Mouse (Mus musculus) cerebellum, adult 11-12 months (tissue): ENCODE measurements around the gene Abca7.

ENCODE experiments used
- DNase-seq: peaks from one replicate; pipeline ENCODE4 v3.0.0; 2022

Abca7 gene

DNA sequence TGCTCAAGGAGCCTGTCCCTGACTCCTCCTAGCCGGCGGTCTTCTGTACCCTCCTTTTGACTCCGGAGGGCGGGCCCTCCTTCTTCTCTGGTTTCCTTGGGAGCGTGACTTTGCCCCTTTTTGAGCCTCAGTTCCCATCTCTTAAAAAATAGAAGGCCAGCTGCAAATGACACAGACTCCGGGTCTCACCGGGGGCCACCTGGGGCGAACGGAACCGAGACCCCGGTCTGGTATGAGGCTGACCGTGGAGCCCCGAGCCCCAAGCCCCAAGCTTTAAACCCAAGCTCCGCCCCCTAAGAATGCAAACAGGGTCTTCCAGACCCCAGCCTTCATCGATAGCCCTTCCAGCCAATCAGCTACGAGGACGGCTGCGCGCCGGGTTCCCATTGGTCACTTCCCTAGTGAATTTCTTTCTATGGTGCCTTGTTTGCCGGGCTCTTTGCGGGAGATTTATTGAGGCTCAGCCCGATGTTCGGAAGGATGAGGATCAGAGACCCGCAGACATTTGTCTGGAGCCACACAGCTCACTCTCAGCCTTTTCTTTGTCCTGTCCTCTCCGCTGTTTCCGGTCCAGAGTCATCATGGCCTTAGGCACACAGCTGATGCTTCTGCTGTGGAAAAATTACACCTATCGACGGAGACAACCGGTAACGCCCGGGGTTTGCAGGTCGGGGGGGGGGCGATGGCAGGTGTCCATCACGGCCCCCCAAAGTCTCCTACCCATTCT, 903 bp downstream of the Abca7 start:
- peak; percentile 82 for DNase-seq

- peak; percentile 81 for DNase-seq
Measured at GRCm38 (mm10) chr10:79997819-79998218, 1.5 kb downstream of the Abca7 start.

DNA sequence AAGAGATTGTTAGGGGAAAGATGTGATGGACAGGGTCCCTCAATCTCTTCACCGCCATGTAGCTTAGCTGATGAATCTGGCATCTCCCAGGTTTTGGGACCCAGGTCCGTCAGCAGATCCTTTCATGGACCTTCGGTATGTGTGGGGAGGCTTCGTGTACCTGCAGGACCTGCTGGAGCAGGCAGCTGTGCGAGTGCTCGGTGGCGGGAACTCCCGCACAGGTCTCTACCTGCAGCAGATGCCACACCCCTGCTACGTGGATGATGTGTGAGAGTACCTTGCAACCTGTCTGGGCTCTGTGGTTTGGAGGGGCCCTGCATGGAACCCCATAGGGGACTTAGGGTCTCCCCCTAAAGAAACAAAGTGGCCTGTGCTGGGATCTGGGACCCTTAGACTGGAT, 5.7 kb downstream of the Abca7 start:
- DNase-seq: no peak

- no peak for DNase-seq
Measured at GRCm38 (mm10) chr10:80002829-80003228, 6.5 kb downstream of the Abca7 start.

GRCm38 (mm10) chr10:80003374-80004232, 7.3 kb downstream of the Abca7 start:
- no peak for DNase-seq

DNA sequence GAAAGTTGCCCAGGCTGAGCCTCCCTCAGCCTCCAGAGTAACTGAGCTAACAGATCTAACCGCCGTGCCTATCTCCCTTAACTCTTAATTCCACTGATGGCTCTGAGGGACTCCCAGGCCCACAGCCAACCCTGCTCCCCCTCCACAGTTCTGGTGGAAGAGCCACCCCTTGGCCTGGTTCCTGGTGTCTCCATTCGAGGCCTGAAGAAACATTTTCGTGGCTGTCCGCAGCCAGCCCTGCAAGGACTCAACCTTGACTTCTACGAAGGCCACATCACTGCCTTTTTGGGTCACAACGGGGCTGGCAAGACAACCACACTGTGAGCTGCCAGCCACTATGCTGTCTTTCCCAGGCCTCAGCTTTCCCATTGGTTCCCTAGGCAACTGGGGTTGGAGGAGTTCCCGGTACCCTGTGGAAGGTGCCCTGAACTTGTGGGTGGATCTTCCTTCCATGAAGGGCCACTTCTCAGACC, 8.0 kb downstream of the Abca7 start:
- DNase-seq: no peak

DNA sequence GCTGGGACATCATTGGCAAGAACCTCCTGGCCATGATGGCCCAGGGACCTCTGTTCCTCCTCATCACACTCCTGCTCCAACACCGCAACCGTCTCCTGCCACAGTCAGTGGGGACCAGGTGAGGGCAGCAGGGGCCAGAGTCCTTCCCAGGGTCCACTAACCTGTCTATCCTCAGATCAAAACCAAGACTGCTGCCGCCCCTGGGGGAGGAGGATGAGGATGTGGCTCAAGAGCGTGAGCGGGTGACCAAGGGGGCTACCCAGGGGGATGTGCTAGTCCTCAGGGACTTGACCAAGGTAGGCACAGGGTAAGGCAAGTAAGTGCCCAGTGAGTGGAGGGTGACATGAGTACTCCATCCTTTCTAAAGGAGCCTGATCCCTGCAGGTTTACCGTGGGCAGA, 15.4 kb downstream of the Abca7 start:
- DNase-seq: no peak

DNA sequence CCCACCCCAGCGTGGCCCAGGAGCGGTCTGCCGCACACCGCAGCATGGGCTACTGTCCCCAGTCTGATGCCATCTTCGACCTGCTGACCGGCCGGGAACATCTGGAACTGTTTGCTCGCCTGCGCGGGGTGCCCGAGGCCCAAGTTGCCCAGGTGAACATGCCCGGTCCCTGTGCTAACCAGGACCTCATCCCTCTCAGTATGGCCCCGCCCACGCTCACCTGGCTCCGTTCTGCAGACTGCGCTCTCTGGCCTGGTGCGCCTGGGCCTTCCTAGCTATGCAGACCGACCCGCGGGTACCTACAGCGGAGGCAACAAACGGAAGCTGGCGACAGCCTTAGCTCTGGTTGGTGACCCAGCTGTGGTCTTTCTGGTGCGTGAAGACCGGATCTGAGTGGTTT, 17.3 kb downstream of the Abca7 start:
- DNase-seq: no peak

- DNase-seq: no peak
Measured at GRCm38 (mm10) chr10:80014484-80015290, 18.4 kb downstream of the Abca7 start.

GRCm38 (mm10) chr10:80015583-80015982, 19.3 kb downstream of the Abca7 start:
- DNase-seq: no peak

- no peak for DNase-seq
Measured at GRCm38 (mm10) chr10:80016511-80016910, 20.2 kb downstream of the Abca7 start, which contains the start of gene Arhgap45. Gene Arhgap45, plus strand, starts transcription at chr10:80016653.

DNA sequence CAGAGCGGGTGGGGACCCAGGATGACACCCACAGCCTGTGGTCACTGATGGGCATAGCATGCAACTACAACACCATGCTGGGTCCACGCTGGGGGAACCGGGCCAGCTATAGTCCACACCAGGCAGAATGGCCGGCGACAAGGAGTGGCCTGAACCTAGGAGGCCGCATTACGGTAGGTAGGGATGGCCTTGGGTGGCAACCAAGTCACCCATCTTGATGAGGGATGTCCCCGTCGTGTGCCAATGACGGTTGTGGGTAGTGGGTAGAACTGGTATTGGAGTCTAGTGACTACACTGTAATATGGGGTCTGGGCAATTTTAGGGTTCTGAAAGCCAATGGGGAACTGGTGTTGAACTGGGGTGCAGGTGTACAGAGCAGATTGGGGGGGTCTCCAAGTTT, 20.6 kb downstream of the Abca7 start:
- DNase-seq: no peak

DNA sequence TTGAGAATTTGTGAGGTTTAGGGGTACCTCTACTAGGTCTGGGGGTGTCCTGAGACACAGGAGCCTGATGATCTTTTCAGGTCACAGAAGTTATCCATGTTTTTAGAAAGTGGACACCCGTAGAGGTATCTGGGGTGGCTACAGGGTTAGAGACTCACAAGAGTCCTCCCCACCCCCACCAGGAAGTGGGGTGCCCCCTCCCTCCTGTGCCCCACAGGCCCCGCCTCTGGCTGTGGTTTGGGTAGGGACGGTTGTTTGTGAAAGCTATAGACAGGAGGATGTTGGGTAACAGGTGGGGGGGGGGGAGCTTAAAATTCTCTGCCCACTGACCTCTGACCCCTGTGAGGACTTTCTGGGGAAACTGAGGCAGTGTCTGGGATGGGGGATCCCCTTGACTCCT, 21.1 kb downstream of the Abca7 start:
- DNase-seq: no peak

- no peak for DNase-seq
Measured at GRCm38 (mm10) chr10:80017771-80018170, 21.5 kb downstream of the Abca7 start.

DNA sequence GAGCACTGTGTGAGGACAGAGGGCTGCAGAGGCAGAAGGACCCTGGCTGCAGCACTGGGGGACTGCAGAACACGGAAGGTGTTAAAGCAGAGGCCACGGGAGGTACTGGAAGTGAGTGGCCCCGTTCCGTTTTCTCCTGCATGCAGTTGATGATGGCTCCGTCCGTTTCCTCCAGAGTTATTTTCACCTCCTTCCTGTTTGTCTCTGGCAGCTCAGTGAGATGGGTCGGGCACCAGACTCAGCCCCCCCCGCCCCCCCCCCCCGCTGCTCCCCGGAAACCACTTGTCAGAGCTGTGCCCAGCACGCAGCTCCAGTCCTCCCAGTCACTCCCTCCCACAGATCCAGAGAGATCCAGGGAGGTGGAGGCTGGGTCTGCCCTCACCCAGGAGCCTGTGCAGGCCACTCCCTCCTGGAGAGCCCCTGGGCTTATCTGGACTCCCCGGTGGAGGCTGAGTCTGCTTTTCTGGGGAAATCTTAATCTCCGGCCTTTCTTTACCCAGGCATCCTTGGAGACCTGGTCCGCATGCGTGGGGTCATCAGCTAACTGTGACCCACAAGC, 22.5 kb downstream of the Abca7 start:
- no peak for DNase-seq

DNA sequence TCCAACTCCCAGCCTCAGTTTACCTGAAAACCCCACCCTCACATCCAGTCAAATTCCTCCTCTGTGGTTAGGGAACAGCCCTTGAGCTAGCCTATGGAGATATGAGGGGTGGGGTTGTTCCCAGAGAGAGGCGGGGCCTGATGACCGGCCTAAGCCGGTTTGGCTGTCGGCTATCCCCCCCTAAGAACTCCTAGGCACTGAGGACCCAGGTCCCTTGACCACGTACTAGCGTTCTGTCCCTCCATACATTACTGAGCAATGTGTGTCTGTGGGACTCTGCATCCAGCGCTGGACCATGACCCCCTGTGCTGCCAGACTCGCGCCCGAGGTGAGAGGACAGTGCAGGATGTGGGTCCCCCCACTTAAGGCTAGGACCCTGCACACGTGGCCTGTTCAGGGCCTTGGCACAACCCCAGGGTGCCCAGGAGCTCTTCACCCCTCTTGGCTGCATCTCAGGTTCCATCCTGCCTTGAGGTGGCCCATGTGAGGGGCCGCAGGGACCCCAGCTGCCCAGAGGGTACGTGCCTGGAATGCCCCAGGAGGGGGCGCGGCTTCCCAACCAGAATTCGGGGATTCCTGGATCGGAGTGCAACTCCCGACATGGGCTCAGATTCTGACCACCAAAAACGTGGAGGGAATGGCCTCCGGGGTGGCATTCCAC, 23.3 kb downstream of the Abca7 start:
- no peak for DNase-seq

DNA sequence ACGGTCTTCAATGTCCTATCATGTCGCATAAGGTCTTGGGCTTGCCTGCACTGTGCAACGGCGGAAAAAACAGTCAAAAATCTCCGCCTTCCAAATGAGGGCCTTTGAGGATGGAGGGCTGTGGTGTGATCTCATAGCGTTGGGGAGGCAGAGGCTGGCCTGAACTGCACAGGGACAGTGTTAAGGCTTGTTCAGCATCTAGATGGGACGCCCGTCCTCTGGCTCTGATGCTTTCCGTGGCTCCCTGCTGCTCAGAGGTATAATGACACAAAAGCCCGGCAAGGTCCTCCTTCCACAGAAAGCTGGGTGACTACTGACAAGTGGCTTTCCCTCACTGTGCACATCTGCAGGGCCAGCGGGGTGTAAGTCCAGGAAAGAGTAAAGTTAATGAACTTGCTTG, 23.9 kb downstream of the Abca7 start:
- DNase-seq: no peak

DNA sequence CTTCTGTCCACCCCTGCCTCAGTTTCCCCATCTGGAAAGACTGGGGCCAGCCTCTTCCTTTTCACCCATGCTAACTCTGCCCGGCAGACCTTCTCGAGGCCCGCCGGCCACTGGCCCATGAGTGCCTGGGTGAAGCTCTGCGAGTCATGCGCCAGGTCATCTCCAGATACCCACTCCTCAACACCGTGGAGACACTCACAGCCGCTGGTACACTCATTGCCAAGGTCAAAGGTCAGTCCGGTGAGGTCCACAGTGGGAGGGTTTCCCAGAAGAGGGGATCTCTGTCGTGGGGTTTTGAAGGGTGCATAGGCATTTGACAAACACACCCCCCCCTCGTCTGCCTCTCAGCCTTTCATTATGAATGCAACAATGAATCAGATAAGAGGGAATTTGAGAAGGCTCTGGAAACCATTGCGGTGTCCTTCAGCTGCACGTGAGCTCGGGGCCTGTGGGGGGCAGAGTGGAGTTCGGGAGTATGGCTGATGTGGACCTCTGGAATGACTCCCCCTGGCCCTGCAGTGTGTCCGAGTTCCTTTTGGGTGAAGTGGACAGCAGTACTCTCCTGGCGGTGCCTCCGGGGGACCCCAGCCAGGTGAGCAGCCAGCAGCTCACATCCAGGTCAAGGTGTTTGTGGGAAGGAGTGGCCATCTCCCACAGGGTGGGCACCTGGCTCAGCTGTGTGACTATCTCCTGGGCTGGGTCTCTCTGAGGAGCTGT, 24.5 kb downstream of the Abca7 start:
- DNase-seq: no peak

- DNase-seq: no peak
Measured at GRCm38 (mm10) chr10:80021320-80021641, 25.0 kb downstream of the Abca7 start.

DNA sequence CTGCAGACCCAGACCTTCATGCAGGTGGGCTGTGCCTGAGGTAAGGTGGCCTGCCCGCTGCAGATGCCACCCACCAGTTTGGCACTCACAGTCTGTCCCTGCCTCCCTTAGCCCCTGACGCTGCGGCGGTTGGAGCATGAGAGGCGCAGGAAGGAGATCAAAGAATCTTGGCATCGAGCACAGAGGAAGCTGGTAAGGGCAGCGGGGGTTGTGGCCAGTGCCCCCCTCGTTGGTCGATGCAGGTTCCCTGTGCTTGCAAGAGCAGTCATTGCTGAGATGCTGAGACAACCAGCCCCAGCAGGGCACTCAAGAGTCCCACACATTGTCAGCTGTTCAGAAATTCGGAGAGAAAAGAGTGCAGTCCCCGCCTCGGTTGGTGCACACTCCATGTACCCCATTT, 25.9 kb downstream of the Abca7 start:
- no peak for DNase-seq

GRCm38 (mm10) chr10:80022806-80023205, 26.5 kb downstream of the Abca7 start:
- DNase-seq: no peak

- DNase-seq: no peak
Measured at GRCm38 (mm10) chr10:80023758-80024157, 27.5 kb downstream of the Abca7 start.
